Mouse (Mus musculus): ENCODE results near the gene Actr3b. TPM values are rescaled to one million over a fixed set of nuclear protein-coding genes. Genes with fewer than 3 reads are reported as not detected.

Gene Actr3b
- polyA plus RNA-seq, 1 experiment from 2014 or later, result 38.9 TPM

DNA sequence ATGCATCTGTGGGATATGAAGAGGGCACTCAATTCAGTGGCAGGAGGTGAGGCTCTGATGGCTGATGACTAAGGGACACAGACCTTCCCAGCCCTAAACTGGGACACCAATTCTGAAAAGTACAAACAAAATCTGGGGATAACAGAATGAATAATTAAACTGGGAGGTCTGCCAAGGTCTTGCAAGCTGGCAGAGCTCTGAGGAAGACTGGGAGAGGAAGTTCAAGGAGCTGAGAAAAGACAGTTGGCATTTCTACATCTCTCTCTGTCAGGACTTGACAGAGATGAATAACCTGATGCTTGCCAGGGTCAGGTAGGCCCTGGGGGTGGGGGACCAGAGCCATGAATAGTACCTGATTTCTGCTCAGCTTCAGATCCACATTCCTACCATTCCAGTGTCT is 8.2 kb upstream of the Actr3b start:
- no peak overlapping the region for H3K4me3 ChIP-seq
- no peaks in the 10 kb centered on the region for H3K36me3 ChIP-seq
- no peak overlapping the region for H3K4me2 ChIP-seq
- peaks cover 64% of the 10 kb centered on the region for H3K4me1 ChIP-seq (replicated peaks)
- no peaks in the 10 kb centered on the region for H3K27me3 ChIP-seq (replicated peaks)
- H3K9me3 ChIP-seq (replicated peaks), result no peaks in the 10 kb centered on the region
- H3K27ac ChIP-seq (ENCODE audit: poor library complexity, severe bottlenecking), result peak overlapping the region; percentile 52
- no peak for ATAC-seq (ENCODE audit: insufficient number of reproducible peaks, low FRiP score)
- no peak overlapping the region for H3K9ac ChIP-seq

DNA sequence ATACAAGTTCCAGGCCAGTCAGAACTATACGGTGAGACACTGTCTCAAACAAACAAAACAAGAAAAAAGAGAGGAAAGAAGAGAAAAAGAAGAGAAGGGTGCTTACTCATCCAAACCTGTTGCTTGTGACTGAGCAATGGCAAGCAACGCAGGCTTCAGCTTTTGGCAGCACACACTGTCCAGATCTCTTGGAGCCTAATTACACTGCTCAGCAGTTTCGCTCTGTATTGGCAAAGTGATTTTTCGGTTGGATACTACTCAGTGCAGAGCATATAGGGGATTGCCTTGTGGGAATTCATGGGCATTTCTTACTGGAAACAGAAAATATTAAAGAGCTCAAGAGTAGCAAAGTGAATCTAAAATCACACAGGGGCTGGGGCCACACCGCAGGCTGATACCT is 6.9 kb upstream of the Actr3b start:
- no peaks in the 10 kb centered on the region for H3K36me3 ChIP-seq
- H3K4me3 ChIP-seq, result no peak overlapping the region
- H3K9ac ChIP-seq, result no peak overlapping the region
- no peaks in the 10 kb centered on the region; the same call in 1 of the 2 replicates for H3K27me3 ChIP-seq (replicated peaks)
- H3K4me1 ChIP-seq (replicated peaks), result peaks cover 57% of the 10 kb centered on the region
- no peaks in the 10 kb centered on the region for H3K9me3 ChIP-seq (replicated peaks)
- ATAC-seq (ENCODE audit: insufficient number of reproducible peaks, low FRiP score), result no peak
- 70% methylated on average over 5 of the region's 5 CpGs for WGBS
- H3K27ac ChIP-seq (ENCODE audit: poor library complexity, severe bottlenecking), result no peak overlapping the region
- no peak overlapping the region for H3K4me2 ChIP-seq

DNA sequence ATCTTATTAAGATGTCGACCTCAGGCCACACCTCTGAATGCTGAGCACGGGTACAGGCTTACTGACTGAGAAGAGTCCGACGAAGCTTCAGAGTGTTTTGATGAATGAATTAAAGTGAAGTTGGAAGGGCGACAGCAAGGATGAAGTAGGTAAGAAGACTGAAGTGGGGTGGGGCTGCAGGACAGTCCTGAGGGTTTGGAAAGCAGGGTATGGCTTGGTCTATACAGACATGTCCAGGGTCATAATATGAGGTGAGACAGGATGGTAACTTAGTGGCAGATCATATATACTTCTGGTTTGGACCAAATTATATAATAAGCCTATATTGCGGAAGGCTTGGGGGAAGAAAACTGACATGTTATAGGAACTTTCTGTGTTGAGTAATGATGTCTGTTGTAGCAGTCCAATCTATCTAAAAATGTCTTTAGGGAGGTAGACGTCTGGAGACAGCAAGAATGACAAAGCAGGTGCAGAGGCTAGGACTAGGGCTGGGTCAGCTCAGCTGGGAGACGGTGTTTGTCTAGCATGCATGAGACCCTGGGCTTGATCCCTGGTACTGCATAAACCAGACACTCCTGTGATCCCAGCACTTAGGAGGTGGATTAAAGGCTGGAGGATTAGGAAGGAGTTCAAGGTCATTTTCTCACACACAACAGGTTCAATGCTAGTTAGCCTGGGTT is 6.1 kb upstream of the Actr3b start:
- no peaks in the 10 kb centered on the region for H3K9me3 ChIP-seq (replicated peaks)
- 0 out of 2 replicates have a peak overlapping the region, but pooled peaks have one; percentile 17 for H3K4me2 ChIP-seq
- no peaks in the 10 kb centered on the region; the same call in 1 of the 2 replicates for H3K27me3 ChIP-seq (replicated peaks)
- H3K4me1 ChIP-seq (replicated peaks), result peaks cover 54% of the 10 kb centered on the region
- peak overlapping the region; percentile 69 for H3K27ac ChIP-seq (ENCODE audit: poor library complexity, severe bottlenecking)
- no peak overlapping the region for H3K4me3 ChIP-seq
- H3K36me3 ChIP-seq, result no peaks in the 10 kb centered on the region
- no peak overlapping the region; the same call in 1 of the 2 replicates for H3K9ac ChIP-seq
- 40% methylated on average over 8 of the region's 8 CpGs for WGBS
- peak; percentile 35; the same call in 1 of the 2 replicates for ATAC-seq (ENCODE audit: insufficient number of reproducible peaks, low FRiP score)

DNA sequence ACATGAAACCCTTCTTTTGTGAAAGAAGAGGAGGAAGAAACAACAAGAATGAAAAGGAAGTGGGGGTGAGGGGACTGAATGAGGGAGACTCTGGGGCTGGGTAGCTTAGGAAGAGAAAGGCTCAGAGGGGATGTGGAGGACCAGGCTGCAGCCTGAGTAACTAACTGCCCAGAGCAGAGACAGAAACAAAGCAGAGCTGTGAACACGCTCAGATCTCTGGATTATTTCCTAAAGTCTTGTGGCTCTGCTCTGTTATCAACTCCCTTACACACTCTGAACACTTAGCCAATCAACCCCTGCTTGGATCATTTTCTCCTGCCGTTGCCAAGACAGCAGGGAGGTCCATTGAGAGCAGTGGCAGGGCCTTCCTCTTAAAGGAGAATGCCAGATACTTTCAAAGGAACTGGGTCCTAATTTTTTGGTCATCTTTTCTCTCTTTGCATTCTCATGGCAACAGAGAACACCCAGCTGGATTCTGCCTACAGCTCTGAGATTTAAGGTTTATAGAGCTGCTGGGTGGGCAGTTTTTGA is 5.5 kb upstream of the Actr3b start:
- peak; percentile 72 for ATAC-seq (ENCODE audit: insufficient number of reproducible peaks, low FRiP score)
- Histone ChIP-seq H3K4me1 (replicated peaks) (peaks cover 49% of the 10 kb centered on the region), H3K4me2 (peak overlapping the region; percentile 17; the same call in 1 of the 2 replicates), H3K27ac (ENCODE audit: poor library complexity, severe bottlenecking) (peak overlapping the region; percentile 69), H3K9ac (no peak overlapping the region; the same call in 1 of the 2 replicates), H3K27me3 (replicated peaks) (no peaks in the 10 kb centered on the region; the same call in 1 of the 2 replicates), H3K36me3 (no peaks in the 10 kb centered on the region), H3K4me3 (no peak overlapping the region), H3K9me3 (replicated peaks) (no peaks in the 10 kb centered on the region)
- WGBS, result 3% methylated on average over 2 of the region's 2 CpGs

DNA sequence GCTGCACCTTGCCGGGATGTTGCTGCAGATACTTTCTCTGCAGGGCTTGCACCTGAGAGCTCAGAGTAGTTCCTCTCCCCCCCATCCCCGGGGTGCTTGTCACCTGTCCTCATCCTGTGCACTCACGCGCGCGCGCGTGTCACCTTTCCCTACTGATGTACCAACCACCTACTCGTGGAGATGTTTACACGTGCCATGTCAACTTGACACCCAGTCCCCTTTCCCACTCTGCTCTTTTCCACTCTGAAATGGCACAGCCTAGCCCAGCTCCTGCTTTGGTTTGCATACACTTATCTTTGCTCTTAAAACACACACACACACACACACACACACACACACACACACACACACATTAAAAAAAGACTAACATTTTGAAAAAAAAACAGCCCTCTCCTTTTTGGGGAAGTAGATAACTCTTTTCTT is 624 bp downstream of the Actr3b start:
- H3K4me3 ChIP-seq, result peak overlapping the region; percentile 87
- H3K36me3 ChIP-seq, result no peaks in the 10 kb centered on the region
- H3K4me2 ChIP-seq, result peak overlapping the region; percentile 95
- peaks cover 24% of the 10 kb centered on the region for H3K4me1 ChIP-seq (replicated peaks)
- H3K27ac ChIP-seq (ENCODE audit: poor library complexity, severe bottlenecking), result no peak overlapping the region
- 0 out of 2 replicates have a peak, but pooled peaks have one; percentile 14 for ATAC-seq (ENCODE audit: insufficient number of reproducible peaks, low FRiP score)
- peak overlapping the region; percentile 80 for H3K9ac ChIP-seq
- 2% methylated on average over 10 of the region's 10 CpGs for WGBS
- H3K9me3 ChIP-seq (replicated peaks), result no peaks in the 10 kb centered on the region
- no peaks in the 10 kb centered on the region; the same call in 1 of the 2 replicates for H3K27me3 ChIP-seq (replicated peaks)

DNA sequence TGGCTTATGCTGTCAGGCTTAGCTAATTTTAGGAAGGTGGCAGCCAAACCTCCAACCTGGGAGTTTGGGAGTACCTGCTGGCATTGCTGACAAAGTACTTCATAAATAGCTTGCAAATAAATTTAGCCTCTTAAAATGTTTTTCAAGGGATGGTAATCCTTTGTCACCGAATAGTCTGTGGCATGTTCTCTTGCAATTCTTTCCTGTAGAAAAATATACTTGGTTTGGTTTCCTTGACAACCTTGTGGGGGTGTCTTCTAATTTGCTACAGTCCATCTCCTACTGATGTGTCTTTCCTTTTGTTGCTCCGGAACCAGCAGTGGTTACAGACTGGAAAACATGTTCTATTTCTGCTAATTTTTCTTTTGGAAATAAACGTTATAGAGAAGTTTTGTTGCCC is 1.1 kb downstream of the Actr3b start:
- Histone ChIP-seq H3K4me1 (replicated peaks) (peaks cover 24% of the 10 kb centered on the region), H3K27ac (ENCODE audit: poor library complexity, severe bottlenecking) (no peak overlapping the region), H3K27me3 (replicated peaks) (no peaks in the 10 kb centered on the region; the same call in 1 of the 2 replicates), H3K4me2 (peak overlapping the region; percentile 95), H3K36me3 (no peaks in the 10 kb centered on the region), H3K9me3 (replicated peaks) (no peaks in the 10 kb centered on the region), H3K9ac (no peak overlapping the region), H3K4me3 (peak overlapping the region; percentile 13; the same call in 1 of the 2 replicates)
- 60% methylated on average over 3 of the region's 3 CpGs for WGBS
- no peak for ATAC-seq (ENCODE audit: insufficient number of reproducible peaks, low FRiP score)

DNA sequence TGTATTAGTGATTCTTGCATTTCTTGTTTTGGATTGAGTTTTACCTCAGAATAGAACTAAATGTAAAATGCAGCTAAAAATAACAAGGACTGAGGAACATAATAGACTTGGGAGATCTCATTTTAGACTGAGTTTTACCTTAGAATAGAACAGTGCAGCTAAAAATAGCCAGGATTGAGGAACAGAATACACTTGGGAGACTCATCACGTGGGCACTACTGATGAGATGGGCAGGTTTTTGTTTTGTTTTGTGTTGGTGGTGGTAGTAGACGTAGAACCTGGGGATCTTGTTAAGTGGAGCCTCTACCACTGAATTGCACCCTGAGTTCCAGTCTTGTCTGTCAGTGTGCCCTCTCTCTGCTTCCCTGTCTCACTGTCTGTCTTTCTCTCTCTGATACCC is 2.1 kb downstream of the Actr3b start:
- 42% methylated on average over 2 of the region's 2 CpGs for WGBS
- no peaks in the 10 kb centered on the region; the same call in 1 of the 2 replicates for H3K27me3 ChIP-seq (replicated peaks)
- no peak for ATAC-seq (ENCODE audit: insufficient number of reproducible peaks, low FRiP score)
- H3K4me1 ChIP-seq (replicated peaks), result peaks cover 24% of the 10 kb centered on the region
- H3K36me3 ChIP-seq, result no peaks in the 10 kb centered on the region
- H3K9ac ChIP-seq, result no peak overlapping the region
- peak overlapping the region; percentile 95 for H3K4me2 ChIP-seq
- peak overlapping the region; percentile 20; the same call in 1 of the 2 replicates for H3K27ac ChIP-seq (ENCODE audit: poor library complexity, severe bottlenecking)
- no peak overlapping the region for H3K4me3 ChIP-seq
- no peaks in the 10 kb centered on the region for H3K9me3 ChIP-seq (replicated peaks)

DNA sequence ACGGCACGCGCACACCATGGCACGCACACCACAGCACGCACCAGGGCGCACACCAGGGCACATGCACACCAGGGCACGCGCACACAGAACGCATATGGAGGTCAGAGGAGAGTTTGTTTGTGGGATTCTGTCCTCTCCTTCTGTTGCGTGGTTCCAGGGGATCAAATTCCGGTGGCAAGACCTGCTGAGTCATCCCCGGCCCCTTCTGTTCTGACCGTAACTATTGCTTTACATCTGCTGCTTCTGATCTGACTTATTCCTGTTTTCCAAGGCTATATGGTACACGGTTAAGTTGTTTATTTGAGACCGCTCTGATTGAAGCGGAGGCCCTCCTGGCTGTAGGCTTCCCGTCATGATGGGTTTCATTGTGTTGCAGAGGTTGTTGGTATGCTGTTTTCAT is 9.2 kb downstream of the Actr3b start:
- Histone ChIP-seq H3K9ac (no peak overlapping the region), H3K4me2 (peak overlapping the region; percentile 60), H3K9me3 (replicated peaks) (peaks cover 16% of the 10 kb centered on the region; the same call in 1 of the 2 replicates), H3K36me3 (peaks cover 3% of the 10 kb centered on the region; the same call in 1 of the 2 replicates), H3K4me1 (replicated peaks) (peaks cover 11% of the 10 kb centered on the region), H3K27me3 (replicated peaks) (no peaks in the 10 kb centered on the region), H3K4me3 (peak overlapping the region; percentile 33), H3K27ac (ENCODE audit: poor library complexity, severe bottlenecking) (no peak overlapping the region)
- no peak for ATAC-seq (ENCODE audit: insufficient number of reproducible peaks, low FRiP score)
- WGBS, result 61% methylated on average over 17 of the region's 17 CpGs

DNA sequence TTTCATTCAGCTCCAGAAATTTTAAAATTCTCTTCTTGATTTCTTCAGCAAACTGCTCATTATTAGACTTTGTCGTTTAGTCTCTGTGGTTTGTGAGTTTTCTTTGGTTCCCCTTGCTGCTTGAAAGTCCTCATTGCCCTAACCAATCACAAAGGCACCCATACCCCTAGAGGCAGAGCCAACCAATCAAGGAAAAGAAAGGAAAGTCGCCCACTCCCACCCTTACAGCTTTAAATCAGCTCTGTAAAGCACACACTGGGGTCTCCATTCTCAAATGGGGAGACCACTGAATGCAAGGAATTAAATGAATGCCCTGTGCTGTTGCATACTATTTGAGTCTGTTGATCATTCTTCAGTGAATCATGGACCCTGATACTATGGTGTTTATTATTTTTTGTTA is 9.6 kb downstream of the Actr3b start:
- H3K4me1 ChIP-seq (replicated peaks), result peaks cover 15% of the 10 kb centered on the region
- peaks cover 3% of the 10 kb centered on the region; the same call in 1 of the 2 replicates for H3K36me3 ChIP-seq
- 38% methylated on average over 2 of the region's 2 CpGs for WGBS
- no peak overlapping the region for H3K9ac ChIP-seq
- no peaks in the 10 kb centered on the region for H3K27me3 ChIP-seq (replicated peaks)
- H3K4me3 ChIP-seq, result no peak overlapping the region
- no peak for ATAC-seq (ENCODE audit: insufficient number of reproducible peaks, low FRiP score)
- H3K27ac ChIP-seq (ENCODE audit: poor library complexity, severe bottlenecking), result no peak overlapping the region
- H3K9me3 ChIP-seq (replicated peaks), result peaks cover 16% of the 10 kb centered on the region; the same call in 1 of the 2 replicates
- 0 out of 2 replicates have a peak overlapping the region, but pooled peaks have one; percentile 60 for H3K4me2 ChIP-seq

DNA sequence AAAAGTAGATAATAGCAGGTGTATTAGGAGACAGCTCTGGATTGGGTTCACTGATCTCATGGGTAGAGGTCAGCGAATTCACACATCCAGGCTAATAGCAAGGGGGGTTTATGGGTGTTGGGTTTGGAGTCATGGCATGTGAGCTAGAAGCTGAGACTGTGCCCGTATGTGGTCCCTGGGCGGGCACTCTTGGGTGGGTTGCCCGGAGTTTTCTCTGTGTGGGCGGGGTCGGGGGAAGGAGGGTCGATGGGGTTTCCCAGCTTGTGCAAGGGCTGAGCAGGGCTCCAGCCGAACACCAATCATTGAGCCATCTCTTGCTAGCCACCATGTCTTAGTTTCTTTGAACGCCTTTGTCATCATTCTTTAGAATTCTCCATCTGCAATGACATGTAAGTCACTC is 12.7 kb downstream of the Actr3b start:
- Histone ChIP-seq H3K4me2 (no peak overlapping the region), H3K4me3 (no peak overlapping the region), H3K9ac (no peak overlapping the region), H3K27ac (ENCODE audit: poor library complexity, severe bottlenecking) (no peak overlapping the region), H3K36me3 (peaks cover 3% of the 10 kb centered on the region; the same call in 1 of the 2 replicates), H3K27me3 (replicated peaks) (no peaks in the 10 kb centered on the region), H3K9me3 (replicated peaks) (peaks cover 16% of the 10 kb centered on the region; the same call in 1 of the 2 replicates), H3K4me1 (replicated peaks) (peaks cover 17% of the 10 kb centered on the region)
- 84% methylated on average over 9 of the region's 9 CpGs for WGBS
- ATAC-seq (ENCODE audit: insufficient number of reproducible peaks, low FRiP score), result no peak

Data from heart, embryonic 12.5 days (tissue).